Mouse (Mus musculus) stomach, postnatal 0 days (tissue): ENCODE results near the gene Vsig10. TPM values are rescaled to one million over a fixed set of nuclear protein-coding genes. Genes with fewer than 3 reads are reported as not detected.

ENCODE experiments used
- ATAC-seq: fragments of 200-750 bp; cut with Nextera tagmentation; 2 replicates; pipeline ENCODE4 v1.8.0; 2017; ENCODE audit not compliant: low FRiP score, low TSS enrichment
- DNase-seq: peaks from one replicate; pipeline ENCODE4 v3.0.0-alpha.2; 2016; ENCODE audit warnings: low spot score
- H3K27ac ChIP-seq: fragments of 300-500 bp; sonication (generic); replicated peaks from 2 replicates; pipeline ENCODE4 v1.5.1; 2014; ENCODE audit warnings: mild to moderate bottlenecking, control low read depth
- H3K27me3 ChIP-seq: fragments of 300-500 bp; sonication (generic); 2 replicates; pipeline ENCODE4 v1.6.1; 2014; ENCODE audit warnings: low read length; ENCODE audit not compliant: control insufficient read depth, insufficient read depth
- H3K36me3 ChIP-seq: fragments of 300-500 bp; sonication (generic); 2 replicates; pipeline ENCODE4 v1.6.1; 2014; ENCODE audit warnings: low read length, mixed read lengths; ENCODE audit not compliant: control insufficient read depth, insufficient read depth
- H3K4me1 ChIP-seq: fragments of 300-500 bp; sonication (generic); replicated peaks from 2 replicates; pipeline ENCODE4 v1.6.1; 2014; ENCODE audit warnings: antibody characterized with exemption; ENCODE audit not compliant: control insufficient read depth, insufficient read depth
- H3K4me2 ChIP-seq: fragments of 300-500 bp; sonication (generic); replicated peaks from 2 replicates; pipeline ENCODE4 v1.6.1; 2014; ENCODE audit warnings: low read depth, mild to moderate bottlenecking, control low read depth, moderate library complexity
- H3K4me3 ChIP-seq: fragments of 300-500 bp; sonication (generic); 2 replicates; pipeline ENCODE4 v1.5.1; 2014; ENCODE audit warnings: low read depth, low read length, control low read depth
- H3K9ac ChIP-seq: fragments of 300-500 bp; sonication (generic); 2 replicates; pipeline ENCODE4 v1.6.1; 2014; ENCODE audit warnings: mild to moderate bottlenecking, low read length, control low read depth, mixed read lengths
- H3K9me3 ChIP-seq: fragments of 300-500 bp; sonication (generic); 2 replicates; pipeline ENCODE4 v1.6.1; 2016; ENCODE audit warnings: low read length; ENCODE audit not compliant: control insufficient read depth
- CTCF ChIP-seq: IDR thresholded peaks from 2 replicates; pipeline ENCODE4 v1.5.1; 2016; ENCODE audit warnings: antibody characterized with exemption, low read depth, mild to moderate bottlenecking, moderate library complexity
- EP300 ChIP-seq: optimal IDR thresholded peaks from 2 replicates; pipeline ENCODE3; 2016; ENCODE audit warnings: antibody characterized with exemption
- WGBS: fragments of 180-500 bp; shearing (Covaris S2); extraction: QIAGEN DNeasy Blood & Tissue Kit; methylation state at CpG from one replicate; pipeline ENCODE4 v1.1.7; 2014; 5-methylcytosine and 5-hydroxymethylcytosine counted together
- polyA plus RNA-seq: library from polyadenylated mRNA; unstranded; fragments of >200 nt; fragmentation: Nextera tagmentation; extraction: Ambion mirVana; gene quantifications from 2 replicates; pipeline ENCODE4 v1.2.1, GENCODE M21; 2015

Gene Vsig10
- polyA plus RNA-seq, 1 experiment from 2014 or later: 9.9 TPM

DNA sequence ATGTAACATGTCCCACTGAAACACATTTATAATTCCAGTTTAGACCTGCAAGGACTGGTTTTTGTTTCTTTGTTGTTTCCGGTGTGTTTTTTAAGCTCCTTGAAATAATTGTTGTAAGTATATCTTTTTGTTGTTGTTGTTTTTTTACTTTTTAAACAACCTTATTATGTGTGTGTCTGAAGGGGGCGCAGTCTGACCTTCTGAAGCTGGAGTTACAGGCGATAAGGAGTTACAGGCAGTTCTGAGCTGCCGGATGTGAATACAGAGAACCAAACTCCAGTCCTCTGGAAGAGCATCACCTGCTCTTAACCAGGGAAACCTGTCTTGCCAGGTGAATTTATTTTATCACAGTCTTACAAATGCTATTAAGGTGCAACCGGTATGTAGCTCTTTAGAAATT, 13.1 kb upstream of the Vsig10 start:
- no peak overlapping the region for H3K9ac ChIP-seq
- H3K4me2 ChIP-seq: no peak overlapping the region
- no peaks in the 10 kb centered on the region for H3K36me3 ChIP-seq
- no peaks in the 10 kb centered on the region for H3K4me1 ChIP-seq
- no peak overlapping the region for H3K4me3 ChIP-seq
- ATAC-seq: no peak
- DNase-seq: no peak
- no peaks in the 10 kb centered on the region for H3K9me3 ChIP-seq
- H3K27me3 ChIP-seq: no peaks in the 10 kb centered on the region
- no peak overlapping the region for H3K27ac ChIP-seq
- TF ChIP-seq EP300: no peak
- no peak; the same call in 1 of the 2 replicates for TF ChIP-seq CTCF
- 78% methylated on average over 5 of the region's 5 CpGs for WGBS

DNA sequence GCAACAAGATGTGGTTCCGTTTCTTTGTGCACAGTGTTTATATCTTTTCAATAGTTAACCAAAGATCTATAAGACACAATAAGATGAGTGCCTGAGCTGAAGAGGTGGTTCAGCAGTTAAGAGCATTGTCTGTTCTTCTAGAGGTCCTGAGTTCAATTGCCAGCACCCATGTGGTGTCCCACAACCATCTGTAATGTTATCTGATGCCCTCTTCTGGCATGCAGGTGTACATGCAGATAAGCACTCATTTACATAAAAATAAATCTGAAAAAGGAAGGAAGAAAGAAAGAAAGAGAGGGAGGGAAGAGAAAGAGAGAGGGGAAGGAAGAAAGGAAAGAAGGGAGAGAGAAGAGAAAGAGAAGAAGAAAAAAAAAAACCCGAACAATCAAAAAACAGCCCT, 12.1 kb upstream of the Vsig10 start:
- no peak for DNase-seq
- Histone ChIP-seq H3K36me3 (no peaks in the 10 kb centered on the region), H3K4me2 (no peak overlapping the region), H3K27ac (no peak overlapping the region), H3K9ac (no peak overlapping the region), H3K27me3 (no peaks in the 10 kb centered on the region), H3K4me1 (no peaks in the 10 kb centered on the region), H3K4me3 (no peak overlapping the region), H3K9me3 (no peaks in the 10 kb centered on the region)
- TF ChIP-seq CTCF (peak; percentile 39), EP300 (no peak)
- ATAC-seq: no peak
- WGBS: 83% methylated on average over 2 of the region's 2 CpGs

DNA sequence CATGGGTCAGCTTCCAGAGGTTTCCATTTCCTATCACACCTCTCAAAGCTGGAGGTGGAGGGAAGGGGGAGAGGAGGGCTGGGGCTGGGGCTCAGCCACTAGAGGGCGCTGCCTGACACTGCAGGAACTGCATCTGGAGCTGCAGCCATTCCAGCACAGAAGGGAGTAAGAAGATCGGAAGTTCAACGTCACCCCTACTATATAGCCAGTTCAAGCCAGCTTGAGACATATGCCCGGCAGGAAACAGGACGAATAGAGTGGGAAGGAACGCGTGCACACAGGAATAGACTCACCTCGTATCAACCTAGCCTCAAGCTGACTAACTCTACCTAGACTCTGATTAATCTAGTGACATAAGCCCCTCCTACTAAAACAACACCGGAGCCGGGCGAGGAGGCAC, 11.2 kb upstream of the Vsig10 start:
- H3K27me3 ChIP-seq: no peaks in the 10 kb centered on the region
- no peaks in the 10 kb centered on the region for H3K9me3 ChIP-seq
- H3K27ac ChIP-seq: no peak overlapping the region
- H3K4me2 ChIP-seq: no peak overlapping the region
- peak; percentile 83 for DNase-seq
- no peaks in the 10 kb centered on the region for H3K36me3 ChIP-seq
- H3K4me3 ChIP-seq: no peak overlapping the region
- TF ChIP-seq CTCF (peak; percentile 88), EP300 (no peak)
- H3K9ac ChIP-seq: no peak overlapping the region
- H3K4me1 ChIP-seq: no peaks in the 10 kb centered on the region
- ATAC-seq: peak; percentile 91
- 22% methylated on average over 11 of the region's 11 CpGs for WGBS

DNA sequence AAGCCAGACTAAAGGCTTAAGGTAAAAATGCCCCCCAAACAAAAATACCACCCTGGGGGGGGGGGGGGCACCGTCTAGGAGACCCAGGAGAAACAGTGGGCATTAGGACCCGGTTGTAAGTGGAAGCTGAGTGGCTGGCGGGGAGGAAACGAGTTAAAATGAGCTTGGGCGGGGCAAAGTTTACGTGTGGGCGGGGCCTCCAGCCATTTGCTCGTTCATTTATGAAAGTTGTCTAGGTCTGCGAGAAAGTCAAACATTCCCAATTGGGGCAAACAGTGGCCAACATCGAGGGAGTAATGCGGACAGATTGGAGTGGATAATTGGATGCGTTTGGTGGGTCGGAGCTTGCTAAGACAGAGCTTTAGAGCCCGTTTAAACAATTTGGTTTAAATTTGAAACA, 5.5 kb upstream of the Vsig10 start:
- H3K36me3 ChIP-seq: no peaks in the 10 kb centered on the region
- H3K27me3 ChIP-seq: no peaks in the 10 kb centered on the region
- H3K4me1 ChIP-seq: peaks cover 3% of the 10 kb centered on the region; the same call in 1 of the 2 replicates
- peak overlapping the region; percentile 47; the same call in 1 of the 2 replicates for H3K9ac ChIP-seq
- peak overlapping the region; percentile 91 for H3K27ac ChIP-seq
- peak; percentile 33; the same call in 1 of the 2 replicates for ATAC-seq
- 9% methylated on average over 14 of the region's 14 CpGs for WGBS
- TF ChIP-seq EP300 (no peak), CTCF (no peak)
- H3K4me3 ChIP-seq: peak overlapping the region; percentile 38
- no peaks in the 10 kb centered on the region for H3K9me3 ChIP-seq
- peak; percentile 84 for DNase-seq
- peak overlapping the region; percentile 59 for H3K4me2 ChIP-seq

DNA sequence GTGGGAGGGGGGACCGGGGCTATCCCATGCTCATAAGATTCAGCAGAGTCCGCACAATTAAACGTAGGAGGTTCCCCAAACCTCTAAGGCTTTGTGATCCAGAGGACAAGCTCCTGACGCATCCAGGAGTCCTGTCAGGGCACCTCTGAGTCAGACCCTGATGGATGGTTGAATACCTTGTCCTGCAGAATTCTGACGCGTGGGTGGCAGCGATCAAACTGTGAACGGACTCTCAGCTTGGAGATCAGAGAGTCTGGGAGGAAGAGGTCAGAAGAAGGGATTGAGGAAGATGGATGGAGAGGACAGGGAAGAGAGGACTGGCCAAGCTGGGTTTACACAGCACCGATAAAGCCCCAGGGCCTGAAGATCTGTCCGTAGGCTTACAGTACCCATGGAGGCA, 5.0 kb upstream of the Vsig10 start:
- Histone ChIP-seq H3K4me2 (peak overlapping the region; percentile 59), H3K27ac (peak overlapping the region; percentile 91), H3K9me3 (no peaks in the 10 kb centered on the region), H3K27me3 (no peaks in the 10 kb centered on the region), H3K36me3 (no peaks in the 10 kb centered on the region), H3K4me3 (peak overlapping the region; percentile 38), H3K9ac (peak overlapping the region; percentile 47), H3K4me1 (peaks cover 3% of the 10 kb centered on the region; the same call in 1 of the 2 replicates)
- 19% methylated on average over 10 of the region's 10 CpGs for WGBS
- DNase-seq (peak; percentile 33), ATAC-seq (no peak)
- no peak for TF ChIP-seq CTCF
- TF ChIP-seq EP300: no peak

DNA sequence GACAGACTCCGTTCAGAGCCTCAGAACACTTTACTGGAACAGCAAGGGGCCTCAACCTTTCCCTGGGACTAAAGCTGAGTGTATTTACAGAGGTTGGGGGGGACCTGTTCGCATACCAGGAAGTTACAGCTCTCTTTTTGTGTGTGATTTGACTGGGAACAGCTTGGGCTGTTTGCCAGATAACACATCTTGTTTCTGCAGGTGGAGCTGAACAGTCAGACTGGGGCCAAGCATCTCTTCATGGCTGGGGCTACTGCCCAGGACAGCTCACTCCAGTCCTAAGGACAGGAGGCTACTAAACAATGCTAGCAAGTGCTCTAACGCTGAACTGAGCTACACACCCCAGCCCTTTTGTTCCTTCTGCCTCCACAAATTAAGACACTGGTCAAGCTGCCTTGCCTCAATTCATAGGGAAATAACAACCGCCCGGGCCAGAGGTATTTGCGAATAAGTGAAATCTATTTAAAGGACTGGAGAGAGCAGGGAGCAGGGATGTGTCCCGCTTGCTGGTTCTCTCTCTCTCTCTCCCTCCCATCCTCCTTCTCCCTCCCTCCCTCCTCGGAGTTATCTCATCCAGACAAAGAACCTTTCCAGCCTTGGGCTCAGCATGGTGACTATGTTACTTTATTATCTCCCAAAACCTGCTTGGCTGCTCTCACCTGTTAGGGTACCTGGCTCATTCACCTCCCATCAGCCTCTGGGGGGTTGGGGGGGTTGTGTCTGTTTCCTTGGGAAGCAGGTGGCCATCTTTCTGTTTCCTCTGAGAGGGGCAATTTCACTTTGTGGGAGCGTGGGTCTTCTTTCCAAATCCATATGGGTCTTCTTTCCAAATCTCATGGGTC, 4.1 kb upstream of the Vsig10 start:
- Histone ChIP-seq H3K4me3 (no peak overlapping the region), H3K4me1 (peaks cover 3% of the 10 kb centered on the region; the same call in 1 of the 2 replicates), H3K27ac (peak overlapping the region; percentile 91), H3K4me2 (peak overlapping the region; percentile 20; the same call in 1 of the 2 replicates), H3K27me3 (no peaks in the 10 kb centered on the region), H3K9ac (no peak overlapping the region; the same call in 1 of the 2 replicates), H3K36me3 (no peaks in the 10 kb centered on the region), H3K9me3 (no peaks in the 10 kb centered on the region)
- DNase-seq (peak; percentile 76), ATAC-seq (peak; percentile 61)
- TF ChIP-seq EP300 (peak; percentile 60), CTCF (no peak)
- 23% methylated on average over 9 of the region's 9 CpGs for WGBS
